Mouse (Mus musculus): ENCODE data around the gene Agtrap.

DNA sequence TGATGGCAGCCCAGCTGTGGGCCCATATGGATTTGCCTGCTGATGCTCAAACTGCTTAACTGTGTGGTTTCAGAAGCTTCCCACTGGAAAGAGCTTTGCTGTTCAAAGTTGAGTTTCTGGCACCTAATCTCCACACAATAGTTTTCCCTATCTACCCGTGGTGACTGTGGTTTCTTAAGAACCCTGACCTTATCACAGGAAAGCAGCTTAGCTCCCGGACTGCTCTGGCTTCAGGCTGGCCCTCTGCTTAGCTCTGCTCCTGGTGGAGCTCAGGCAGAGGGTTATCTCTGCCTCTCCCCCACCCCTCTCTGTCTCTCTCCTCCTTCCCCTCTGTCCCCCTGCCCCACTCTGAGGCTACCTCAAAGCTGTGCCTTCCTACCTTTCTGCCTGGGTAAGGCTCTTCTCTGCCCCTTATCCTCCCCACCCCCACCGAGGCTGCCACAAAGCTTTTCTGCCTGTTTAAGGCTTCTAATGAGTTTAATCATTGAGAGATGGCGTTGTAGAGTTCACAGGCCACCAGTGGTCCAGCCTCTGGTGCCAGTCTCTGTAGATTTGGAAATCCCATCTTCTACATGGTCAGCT, 41.3 kb downstream of the Agtrap start:
- TF ChIP-seq POLR2A (IDR thresholded peaks at IDR 0.05; ENCODE audit: low read depth, low read length) (no peak), CTCF (conservative IDR thresholded peaks at IDR 0.05; ENCODE audit: insufficient read depth, insufficient read length, low read depth, low read length) (no peak)
